Mouse (Mus musculus): ENCODE measurements around the gene Ror2. TPM values are rescaled to one million over a fixed set of nuclear protein-coding genes. Genes with fewer than 3 reads are reported as not detected.
A peak's percentile ranks its signal among the peaks of the same experiment; 100 is the strongest.

The Ror2 gene
- polyA plus RNA-seq, 1 experiment, result 0.65 TPM

GRCm38 (mm10) chr13:53119586-53120426 is 166.1 kb downstream of the Ror2 start:
- Histone ChIP-seq H3K4me1 (replicated peaks; ENCODE audit: control insufficient read depth, insufficient read depth, low read length) (no peaks in the 10 kb centered on the region), H3K4me3 (ENCODE audit: control insufficient read depth, insufficient read depth, low read length) (no peak overlapping the region), H3K27ac (ENCODE audit: control insufficient read depth, insufficient read depth, low read length) (no peak overlapping the region), H3K36me3 (ENCODE audit: control insufficient read depth, insufficient read depth, low read length) (no peaks in the 10 kb centered on the region), H3K27me3 (ENCODE audit: control insufficient read depth, insufficient read depth, low read length) (no peaks in the 10 kb centered on the region)
- peak; percentile 80 for DNase-seq
- WGBS, result 33% methylated on average over 10 of the region's 10 CpGs
- TF ChIP-seq CTCF (IDR thresholded peaks at IDR 0.05; ENCODE audit: borderline replicate concordance, control insufficient read depth, extremely low read depth, insufficient read depth, low read length, poor library complexity) (peak; percentile 46; the same call in 1 of the 2 replicates), POLR2A (IDR thresholded peaks at IDR 0.05; ENCODE audit: control insufficient read depth, extremely low read depth, insufficient read depth, low read length, poor library complexity) (no peak)

GRCm38 (mm10) chr13:53118398-53118797 is 167.5 kb downstream of the Ror2 start:
- DNase-seq, result peak; percentile 40
- H3K27me3 ChIP-seq (ENCODE audit: control insufficient read depth, insufficient read depth, low read length), result no peaks in the 10 kb centered on the region
- WGBS, result 83% methylated on average over 13 of the region's 13 CpGs

GRCm38 (mm10) chr13:53117921-53118320 is 168.0 kb downstream of the Ror2 start:
- 81% methylated on average over 7 of the region's 7 CpGs for WGBS
- no peak overlapping the region for H3K4me3 ChIP-seq (ENCODE audit: control insufficient read depth, insufficient read depth, low read length)
- TF ChIP-seq POLR2A (IDR thresholded peaks at IDR 0.05; ENCODE audit: control insufficient read depth, extremely low read depth, insufficient read depth, low read length, poor library complexity), result no peak
- TF ChIP-seq CTCF (IDR thresholded peaks at IDR 0.05; ENCODE audit: borderline replicate concordance, control insufficient read depth, extremely low read depth, insufficient read depth, low read length, poor library complexity), result no peak
- no peaks in the 10 kb centered on the region for H3K36me3 ChIP-seq (ENCODE audit: control insufficient read depth, insufficient read depth, low read length)
- no peak for DNase-seq
- no peaks in the 10 kb centered on the region for H3K4me1 ChIP-seq (replicated peaks; ENCODE audit: control insufficient read depth, insufficient read depth, low read length)
- H3K27ac ChIP-seq (ENCODE audit: control insufficient read depth, insufficient read depth, low read length), result no peak overlapping the region
- H3K27me3 ChIP-seq (ENCODE audit: control insufficient read depth, insufficient read depth, low read length), result no peaks in the 10 kb centered on the region

More at GRCm38 (mm10) chr13:53118398-53118797, 167.5 kb downstream of the Ror2 start:
- TF ChIP-seq CTCF (IDR thresholded peaks at IDR 0.05; ENCODE audit: borderline replicate concordance, control insufficient read depth, extremely low read depth, insufficient read depth, low read length, poor library complexity) (peak; percentile 66; the same call in 1 of the 2 replicates), POLR2A (IDR thresholded peaks at IDR 0.05; ENCODE audit: control insufficient read depth, extremely low read depth, insufficient read depth, low read length, poor library complexity) (no peak)
- no peak overlapping the region for H3K4me3 ChIP-seq (ENCODE audit: control insufficient read depth, insufficient read depth, low read length)
- no peak overlapping the region for H3K27ac ChIP-seq (ENCODE audit: control insufficient read depth, insufficient read depth, low read length)
- no peaks in the 10 kb centered on the region for H3K4me1 ChIP-seq (replicated peaks; ENCODE audit: control insufficient read depth, insufficient read depth, low read length)
- no peaks in the 10 kb centered on the region for H3K36me3 ChIP-seq (ENCODE audit: control insufficient read depth, insufficient read depth, low read length)

DNA sequence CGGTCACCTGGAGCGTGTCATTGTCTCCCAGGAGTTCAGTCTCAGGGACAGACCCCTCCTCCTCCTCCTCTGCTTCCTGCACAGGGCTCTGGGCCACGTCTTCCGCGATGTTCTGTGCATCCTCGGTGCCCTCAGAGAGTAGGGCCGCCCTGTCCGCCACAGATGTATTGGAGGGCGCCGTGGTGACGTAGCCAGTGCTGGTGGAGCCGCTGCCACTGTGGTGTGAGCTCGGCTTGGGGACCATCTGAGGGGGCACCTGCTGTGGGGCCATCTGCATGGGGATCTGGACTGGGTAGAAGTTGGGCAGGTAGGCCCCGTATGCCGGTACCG is 175.7 kb downstream of the Ror2 start:
- Histone ChIP-seq H3K4me3 (ENCODE audit: control insufficient read depth, insufficient read depth, low read length) (no peak overlapping the region), H3K4me1 (replicated peaks; ENCODE audit: control insufficient read depth, insufficient read depth, low read length) (no peaks in the 10 kb centered on the region), H3K36me3 (ENCODE audit: control insufficient read depth, insufficient read depth, low read length) (no peaks in the 10 kb centered on the region), H3K27me3 (ENCODE audit: control insufficient read depth, insufficient read depth, low read length) (no peaks in the 10 kb centered on the region), H3K27ac (ENCODE audit: control insufficient read depth, insufficient read depth, low read length) (no peak overlapping the region)
- 95% methylated on average over 16 of the region's 16 CpGs for WGBS
- TF ChIP-seq POLR2A (IDR thresholded peaks at IDR 0.05; ENCODE audit: control insufficient read depth, extremely low read depth, insufficient read depth, low read length, poor library complexity), result no peak
- no peak for TF ChIP-seq CTCF (IDR thresholded peaks at IDR 0.05; ENCODE audit: borderline replicate concordance, control insufficient read depth, extremely low read depth, insufficient read depth, low read length, poor library complexity)
- no peak for DNase-seq

DNA sequence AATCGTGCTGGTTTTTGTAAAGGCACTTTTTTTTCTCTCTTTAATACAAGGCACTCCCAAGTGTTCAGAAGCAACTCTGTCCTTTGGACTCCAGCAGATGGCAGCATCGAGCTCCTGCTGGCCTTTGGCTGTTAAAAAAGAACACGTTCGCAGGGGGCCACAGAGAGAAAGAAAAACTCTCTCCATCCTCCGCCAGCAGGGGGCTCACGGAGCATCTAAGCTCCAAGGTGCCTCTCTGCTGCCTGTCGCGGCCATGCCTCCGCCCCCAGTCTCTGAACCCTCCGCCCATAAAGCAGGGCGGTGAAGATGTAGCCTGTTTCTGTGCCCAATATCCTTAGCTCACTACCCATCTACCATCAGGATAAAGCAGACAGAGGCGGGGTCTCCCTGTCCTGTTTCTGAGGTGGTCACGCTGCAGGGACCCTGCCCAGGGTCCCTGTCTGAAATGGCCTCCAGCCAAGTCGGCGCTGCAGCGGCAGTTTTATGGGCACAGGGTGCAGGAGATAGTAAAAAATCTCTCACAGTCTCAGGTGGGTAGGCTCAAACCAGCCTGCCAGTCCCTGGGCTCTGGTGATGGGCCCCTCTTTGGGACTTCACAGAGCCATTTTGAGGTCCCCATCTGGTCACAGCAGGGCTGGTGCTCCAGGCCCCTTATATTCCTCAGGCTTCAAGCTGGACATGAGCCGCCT is 176.2 kb downstream of the Ror2 start:
- H3K27ac ChIP-seq (ENCODE audit: control insufficient read depth, insufficient read depth, low read length), result no peak overlapping the region
- no peaks in the 10 kb centered on the region for H3K4me1 ChIP-seq (replicated peaks; ENCODE audit: control insufficient read depth, insufficient read depth, low read length)
- no peaks in the 10 kb centered on the region for H3K36me3 ChIP-seq (ENCODE audit: control insufficient read depth, insufficient read depth, low read length)
- WGBS, result 32% methylated on average over 17 of the region's 17 CpGs
- TF ChIP-seq POLR2A (IDR thresholded peaks at IDR 0.05; ENCODE audit: control insufficient read depth, extremely low read depth, insufficient read depth, low read length, poor library complexity), result no peak
- TF ChIP-seq CTCF (IDR thresholded peaks at IDR 0.05; ENCODE audit: borderline replicate concordance, control insufficient read depth, extremely low read depth, insufficient read depth, low read length, poor library complexity), result peak; percentile 95
- no peaks in the 10 kb centered on the region for H3K27me3 ChIP-seq (ENCODE audit: control insufficient read depth, insufficient read depth, low read length)
- no peak overlapping the region for H3K4me3 ChIP-seq (ENCODE audit: control insufficient read depth, insufficient read depth, low read length)
- peak; percentile 93 for DNase-seq

DNA sequence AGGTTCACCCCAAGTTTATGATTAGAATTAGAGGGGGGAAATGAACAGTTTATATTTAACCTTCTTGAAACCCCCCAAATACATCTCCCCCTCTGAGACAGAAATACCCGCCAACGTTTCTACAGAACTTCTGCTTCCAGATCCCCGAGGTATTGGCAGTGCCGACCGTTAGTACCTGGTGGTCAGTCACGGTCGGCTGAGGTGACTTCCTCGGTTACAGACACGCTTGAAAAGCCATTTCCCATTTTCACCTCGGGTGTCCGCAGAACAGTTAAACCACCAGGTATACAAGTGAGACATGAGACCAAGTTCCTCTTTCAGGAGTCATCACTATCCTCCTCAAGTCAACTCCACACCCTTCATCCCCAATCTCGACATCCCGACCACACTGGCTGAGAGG is 179.2 kb downstream of the Ror2 start:
- Histone ChIP-seq H3K36me3 (ENCODE audit: control insufficient read depth, insufficient read depth, low read length) (no peaks in the 10 kb centered on the region), H3K27ac (ENCODE audit: control insufficient read depth, insufficient read depth, low read length) (no peak overlapping the region), H3K27me3 (ENCODE audit: control insufficient read depth, insufficient read depth, low read length) (no peaks in the 10 kb centered on the region), H3K4me1 (replicated peaks; ENCODE audit: control insufficient read depth, insufficient read depth, low read length) (no peaks in the 10 kb centered on the region), H3K4me3 (ENCODE audit: control insufficient read depth, insufficient read depth, low read length) (no peak overlapping the region)
- no peak for DNase-seq
- 16% methylated on average over 13 of the region's 13 CpGs for WGBS
- TF ChIP-seq CTCF (IDR thresholded peaks at IDR 0.05; ENCODE audit: borderline replicate concordance, control insufficient read depth, extremely low read depth, insufficient read depth, low read length, poor library complexity) (no peak), POLR2A (IDR thresholded peaks at IDR 0.05; ENCODE audit: control insufficient read depth, extremely low read depth, insufficient read depth, low read length, poor library complexity) (no peak)

Data from thymus, adult 2 months (tissue).